Mouse (Mus musculus) adrenal gland, postnatal 14 days (tissue): Measurements from ENCODE around the gene Dlx6. TPM values are rescaled to one million over a fixed set of nuclear protein-coding genes. Genes with fewer than 3 reads are reported as not detected.

Experiments used
- DNase-seq: peaks from one replicate; pipeline ENCODE4 v3.0.0; 2021; ENCODE audit warnings: mixed read lengths
- total RNA-seq: library from RNA; stranded (reverse); gene quantifications from 2 replicates; pipeline ENCODE4 v1.2.3, GENCODE M21; 2021

Gene Dlx6
- total RNA-seq, 1 experiment from 2014 or later, result not detected

GRCm38 (mm10) chr6:6859950-6860410 lies 3.2 kb upstream of the Dlx6 start:
- no peak for DNase-seq

- DNase-seq, result no peak
Measured at GRCm38 (mm10) chr6:6860411-6861085, 2.6 kb upstream of the Dlx6 start.

- no peak for DNase-seq
Measured at GRCm38 (mm10) chr6:6861086-6861797, 1.9 kb upstream of the Dlx6 start.

GRCm38 (mm10) chr6:6861798-6862428 lies 1.2 kb upstream of the Dlx6 start:
- DNase-seq, result no peak

GRCm38 (mm10) chr6:6862611-6863010 lies 523 bp upstream of the Dlx6 start:
- DNase-seq, result peak; percentile 48

- no peak for DNase-seq
Measured at GRCm38 (mm10) chr6:6863955-6864354, 821 bp downstream of the Dlx6 start.

- DNase-seq, result no peak
Measured at GRCm38 (mm10) chr6:6864441-6865440, 1.6 kb downstream of the Dlx6 start.

GRCm38 (mm10) chr6:6867031-6867430 lies 3.9 kb downstream of the Dlx6 start:
- no peak for DNase-seq

- DNase-seq, result no peak
Measured at GRCm38 (mm10) chr6:6869041-6869685, 6.0 kb downstream of the Dlx6 start.

GRCm38 (mm10) chr6:6869961-6870800 lies 7.0 kb downstream of the Dlx6 start:
- no peak for DNase-seq

GRCm38 (mm10) chr6:6870876-6871420 lies 7.8 kb downstream of the Dlx6 start:
- no peak for DNase-seq

GRCm38 (mm10) chr6:6871692-6872091 lies 8.6 kb downstream of the Dlx6 start:
- no peak for DNase-seq

GRCm38 (mm10) chr6:6872873-6873272 lies 9.7 kb downstream of the Dlx6 start:
- DNase-seq, result no peak

GRCm38 (mm10) chr6:6873476-6874072 lies 10.4 kb downstream of the Dlx6 start:
- DNase-seq, result no peak

- DNase-seq, result no peak
Measured at GRCm38 (mm10) chr6:6874073-6874771, 11.1 kb downstream of the Dlx6 start.

GRCm38 (mm10) chr6:6875136-6875535 lies 12.0 kb downstream of the Dlx6 start:
- DNase-seq, result no peak

GRCm38 (mm10) chr6:6875676-6876075 lies 12.5 kb downstream of the Dlx6 start:
- no peak for DNase-seq

GRCm38 (mm10) chr6:6876231-6876630 lies 13.1 kb downstream of the Dlx6 start:
- DNase-seq, result no peak

GRCm38 (mm10) chr6:6876731-6877130 lies 13.6 kb downstream of the Dlx6 start:
- no peak for DNase-seq
